In the genomic region with DNA sequence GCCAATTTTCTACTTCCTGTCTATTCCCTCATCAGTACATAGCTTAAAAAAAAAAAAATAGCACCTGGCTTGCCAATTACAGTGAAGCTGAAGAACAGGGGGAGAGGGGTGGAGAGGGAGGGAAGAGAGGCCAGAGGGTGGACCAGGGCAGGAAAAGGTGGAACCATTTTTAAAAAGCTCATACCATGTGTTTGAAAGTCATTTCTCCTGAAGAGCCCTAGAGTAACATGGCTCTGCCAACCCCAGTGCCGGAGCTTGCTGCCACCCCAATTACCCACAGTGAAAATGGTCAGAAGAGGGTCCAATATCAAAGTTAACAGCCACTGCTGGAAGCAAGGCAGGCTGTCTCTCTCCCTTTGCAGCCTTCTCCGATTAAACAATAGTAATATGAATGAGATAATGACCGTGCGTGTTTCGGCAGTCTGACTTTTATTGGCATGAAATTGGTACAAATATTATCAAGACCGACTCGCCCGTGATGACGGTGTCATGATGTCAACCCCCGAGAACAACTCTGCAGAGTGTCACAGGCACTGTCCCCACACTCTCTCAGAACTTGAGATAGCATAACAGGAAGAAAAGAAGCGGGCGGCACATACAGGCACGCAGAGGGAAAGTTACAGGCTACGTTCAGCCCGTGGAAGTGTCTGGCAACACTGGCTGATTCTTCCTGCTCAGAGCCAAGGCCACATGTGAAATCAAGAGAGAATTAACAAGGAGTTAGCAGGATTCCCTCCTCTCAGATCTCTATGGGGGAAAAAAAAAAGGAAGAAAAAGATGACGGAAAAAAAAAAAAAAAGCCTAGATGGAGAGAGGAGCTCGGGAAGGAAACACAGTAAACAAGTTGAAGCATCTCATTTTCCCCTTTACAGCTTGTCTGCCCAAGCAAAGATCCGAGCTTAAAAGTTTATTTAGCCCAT, we compare ENCODE assay signal across 7 mouse cellular contexts.
DNase-seq lines count a peak whose midpoint lies in the region; TF ChIP-seq lines count a peak whose summit lies in the region.

No protein-coding gene starts in this region.

- no peak for TF ChIP-seq POLR2A in ES-Bruce4 (IDR thresholded peaks at IDR 0.05; ENCODE audit: insufficient read depth, low read length)
- no peak for TF ChIP-seq POLR2A in bone marrow macrophage, adult 2 months (IDR thresholded peaks at IDR 0.05; ENCODE audit: borderline replicate concordance, low read depth, low read length)
- TF ChIP-seq POLR2A in heart, adult 2 months (IDR thresholded peaks at IDR 0.05; ENCODE audit: insufficient read depth, low read depth, low read length): peak; percentile 47
- no peak; the same call in 1 of the 2 replicates for TF ChIP-seq POLR2A in spleen, adult 2 months (IDR thresholded peaks at IDR 0.05; ENCODE audit: low read depth, low read length)

- H3K36me3 ChIP-seq in ES-Bruce4 (ENCODE audit: control insufficient read depth, insufficient read depth, low read length, poor library complexity, severe bottlenecking): no peaks in the 10 kb centered on the region
- H3K36me3 ChIP-seq in heart, adult 2 months (ENCODE audit: control insufficient read depth, insufficient read depth, low read length): peaks cover 6% of the 10 kb centered on the region; the same call in 1 of the 2 replicates
- H3K36me3 ChIP-seq in spleen, adult 2 months (ENCODE audit: control insufficient read depth, insufficient read depth, low read length): peaks cover 3% of the 10 kb centered on the region; the same call in 1 of the 2 replicates

- intact Hi-C loops in heart, adult 2 months (cut with DNase I): loop anchor here (5.0 kb wide), 1 partner anchor 427 kb away; a partner anchor contains a TSS

- no peak for TF ChIP-seq CTCF in ES-Bruce4 (IDR thresholded peaks at IDR 0.05; ENCODE audit: low read depth, low read length)
- no peak for TF ChIP-seq CTCF in bone marrow macrophage, adult 2 months (IDR thresholded peaks at IDR 0.05; ENCODE audit: low read depth, low read length)
- no peak for TF ChIP-seq CTCF in heart, adult 2 months (IDR thresholded peaks at IDR 0.05)
- TF ChIP-seq CTCF in spleen, adult 2 months (IDR thresholded peaks at IDR 0.05; ENCODE audit: extremely low read depth, insufficient read depth, insufficient read length, insufficient replicate concordance): no peak

- H3K9me3 ChIP-seq in ES-Bruce4 (replicated peaks; ENCODE audit: control insufficient read depth, insufficient read depth, low read length, poor library complexity, severe bottlenecking): no peaks in the 10 kb centered on the region

- peak; percentile 61 to 70 for DNase-seq in heart, adult 2 months
- DNase-seq in kidney, adult 18-20 months: peak; percentile 18
- DNase-seq in lung, postnatal 10 days: peak; percentile 50
- DNase-seq in spleen, adult 2 months (ENCODE audit: low read depth in 1 of 2, low spot score in 2 of 2): peak in 1 of 2 experiments; percentile 25
- no peak for DNase-seq in layer of hippocampus, postnatal 36 days

- H3K79me2 ChIP-seq in heart, adult 2 months (replicated peaks; ENCODE audit: control insufficient read depth, insufficient read depth, low read length): no peaks in the 10 kb centered on the region

- H3K27me3 ChIP-seq in ES-Bruce4 (ENCODE audit: control insufficient read depth, insufficient read depth, low read length, poor library complexity, severe bottlenecking): no peaks in the 10 kb centered on the region
- no peaks in the 10 kb centered on the region for H3K27me3 ChIP-seq in heart, adult 2 months (ENCODE audit: control insufficient read depth, insufficient read depth, low read length)
- H3K27me3 ChIP-seq in spleen, adult 2 months (ENCODE audit: control insufficient read depth, insufficient read depth, low read length): no peaks in the 10 kb centered on the region

- WGBS in heart, adult 2 months: under 1% methylated on average over 18 of the region's 18 CpGs
- WGBS in spleen, adult 2 months: 19% methylated on average over 18 of the region's 18 CpGs

- H3K9ac ChIP-seq in ES-Bruce4 (ENCODE audit: low read depth, poor library complexity, severe bottlenecking): no peak overlapping the region
- H3K9ac ChIP-seq in heart, adult 2 months (ENCODE audit: low read depth, low read length): peak overlapping the region; percentile 54

- H3K27ac ChIP-seq in ES-Bruce4 (ENCODE audit: insufficient read depth, low read length): no peak overlapping the region
- H3K27ac ChIP-seq in bone marrow macrophage, adult 2 months (ENCODE audit: insufficient read depth, low read depth, low read length): peak overlapping the region; percentile 49
- peak overlapping the region; percentile 92 for H3K27ac ChIP-seq in heart, adult 2 months
- peak overlapping the region; percentile 89 for H3K27ac ChIP-seq in spleen, adult 2 months (ENCODE audit: insufficient read depth, low read length)

- TF ChIP-seq EP300 in ES-Bruce4 (IDR thresholded peaks at IDR 0.05; ENCODE audit: insufficient read depth, low read depth, low read length): no peak
- TF ChIP-seq EP300 in heart, adult 2 months (IDR thresholded peaks at IDR 0.05; ENCODE audit: insufficient read depth, low read depth, low read length): peak; percentile 39; the same call in 1 of the 2 replicates

- H3K4me3 ChIP-seq in ES-Bruce4 (ENCODE audit: low read depth, low read length): 0 out of 2 replicates have a peak overlapping the region, but pooled peaks have one; percentile 20
- peak overlapping the region; percentile 56 for H3K4me3 ChIP-seq in bone marrow macrophage, adult 2 months (ENCODE audit: insufficient read depth, low read length)
- peak overlapping the region; percentile 55 for H3K4me3 ChIP-seq in heart, adult 2 months
- peak overlapping the region; percentile 80 for H3K4me3 ChIP-seq in spleen, adult 2 months (ENCODE audit: extremely low read depth, insufficient read depth, insufficient read length)

- H3K4me1 ChIP-seq in ES-Bruce4 (ENCODE audit: control insufficient read depth, insufficient read depth, low read length): no peaks in the 10 kb centered on the region
- H3K4me1 ChIP-seq in bone marrow macrophage, adult 2 months (ENCODE audit: control insufficient read depth, insufficient read depth, low read length): 0 out of 2 replicates have a peak, but pooled peaks cover 3% of the 10 kb centered on the region
- H3K4me1 ChIP-seq in heart, adult 2 months (ENCODE audit: control insufficient read depth, insufficient read depth, low read length): peaks cover 9% of the 10 kb centered on the region
- peaks cover 8% of the 10 kb centered on the region; the same call in 1 of the 2 replicates for H3K4me1 ChIP-seq in spleen, adult 2 months (ENCODE audit: control insufficient read depth, insufficient read depth, insufficient read length)

Comparison
In these comparisons a context has a peak if more than half of its experiments do, and no peak if none do; other contexts are left out.
1. H3K4me3 ChIP-seq: peak in every context shown above with its lines; median percentile 80 in spleen, adult 2 months; 56 in bone marrow macrophage, adult 2 months; 55 in heart, adult 2 months; 20 in ES-Bruce4.
2. DNase-seq: peak in heart, adult 2 months (2 of 2), kidney, adult 18-20 months (single experiment) and lung, postnatal 10 days (single experiment); none in layer of hippocampus, postnatal 36 days (0 of 2).